Mouse (Mus musculus): ENCODE measurements around the gene Nol4l. TPM values are rescaled to one million over a fixed set of nuclear protein-coding genes. Genes with fewer than 3 reads are reported as not detected.

Gene Nol4l
- polyA plus RNA-seq, 1 experiment from 2014 or later: 12.9 TPM

DNA sequence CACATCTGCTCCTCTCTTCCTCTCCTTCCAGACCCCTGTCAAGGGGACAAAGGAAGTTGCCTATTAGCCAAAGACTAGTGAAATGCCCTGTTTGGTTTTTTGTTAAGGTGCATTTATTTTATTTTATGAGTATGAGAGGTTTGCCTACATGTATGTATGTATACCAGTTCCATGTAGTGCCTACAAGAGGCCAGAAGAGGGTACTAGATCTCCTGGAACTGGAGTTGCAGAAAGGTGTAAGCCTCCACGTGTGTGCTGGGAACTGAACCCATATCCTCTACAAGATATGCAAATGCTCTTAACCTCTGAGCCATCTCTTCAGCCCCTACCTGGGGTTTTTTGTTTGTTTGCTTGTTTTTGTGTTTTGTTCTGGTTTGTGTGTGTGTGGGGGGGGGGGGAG, 4.2 kb upstream of the Nol4l start:
- no peak for ATAC-seq (ENCODE audit: low read depth)
- Histone ChIP-seq H3K4me2 (ENCODE audit: low read depth, low read length) (no peak overlapping the region), H3K9me3 (ENCODE audit: control insufficient read depth, low read length) (no peaks in the 10 kb centered on the region), H3K27ac (replicated peaks; ENCODE audit: low read depth, low read length) (no peak overlapping the region), H3K4me3 (ENCODE audit: low read depth, low read length) (no peak overlapping the region), H3K27me3 (replicated peaks; ENCODE audit: control insufficient read depth, insufficient read depth, low read length) (peaks cover 11% of the 10 kb centered on the region; the same call in 1 of the 2 replicates), H3K9ac (ENCODE audit: low read depth, low read length) (no peak overlapping the region), H3K36me3 (ENCODE audit: control insufficient read depth, insufficient read depth, low read length) (no peaks in the 10 kb centered on the region), H3K4me1 (ENCODE audit: control insufficient read depth, insufficient read depth, low read length) (no peaks in the 10 kb centered on the region)
- 73% methylated on average over 1 of the region's 1 CpGs for WGBS
- no peak for DNase-seq (ENCODE audit: low spot score)

DNA sequence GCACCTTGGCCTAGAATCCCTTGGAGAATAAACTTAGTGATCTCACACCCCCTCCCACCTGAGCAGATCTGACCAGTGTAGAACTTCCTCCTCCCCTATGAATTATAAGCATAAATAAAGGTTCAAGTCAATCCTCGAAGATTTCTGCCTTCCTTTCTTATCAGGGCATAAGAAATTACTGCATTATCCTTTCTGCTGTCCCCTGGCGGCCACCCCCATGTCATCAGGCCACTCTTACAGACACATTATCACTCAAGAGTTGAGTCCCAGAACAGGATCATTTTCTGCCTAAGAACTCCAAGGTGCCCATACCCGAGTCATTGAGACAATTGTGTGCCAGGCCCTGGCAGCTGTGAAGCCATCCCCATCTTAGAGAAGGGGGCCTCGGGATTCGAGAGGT, 1.2 kb upstream of the Nol4l start:
- Histone ChIP-seq H3K27me3 (replicated peaks; ENCODE audit: control insufficient read depth, insufficient read depth, low read length) (peaks cover 31% of the 10 kb centered on the region), H3K9me3 (ENCODE audit: control insufficient read depth, low read length) (no peaks in the 10 kb centered on the region), H3K4me2 (ENCODE audit: low read depth, low read length) (no peak overlapping the region), H3K36me3 (ENCODE audit: control insufficient read depth, insufficient read depth, low read length) (no peaks in the 10 kb centered on the region), H3K4me3 (ENCODE audit: low read depth, low read length) (peak overlapping the region; percentile 1; the same call in 1 of the 2 replicates), H3K4me1 (ENCODE audit: control insufficient read depth, insufficient read depth, low read length) (peaks cover 10% of the 10 kb centered on the region; the same call in 1 of the 2 replicates), H3K27ac (replicated peaks; ENCODE audit: low read depth, low read length) (no peak overlapping the region), H3K9ac (ENCODE audit: low read depth, low read length) (no peak overlapping the region)
- WGBS: 53% methylated on average over 5 of the region's 5 CpGs
- no peak for ATAC-seq (ENCODE audit: low read depth)
- no peak for DNase-seq (ENCODE audit: low spot score)

DNA sequence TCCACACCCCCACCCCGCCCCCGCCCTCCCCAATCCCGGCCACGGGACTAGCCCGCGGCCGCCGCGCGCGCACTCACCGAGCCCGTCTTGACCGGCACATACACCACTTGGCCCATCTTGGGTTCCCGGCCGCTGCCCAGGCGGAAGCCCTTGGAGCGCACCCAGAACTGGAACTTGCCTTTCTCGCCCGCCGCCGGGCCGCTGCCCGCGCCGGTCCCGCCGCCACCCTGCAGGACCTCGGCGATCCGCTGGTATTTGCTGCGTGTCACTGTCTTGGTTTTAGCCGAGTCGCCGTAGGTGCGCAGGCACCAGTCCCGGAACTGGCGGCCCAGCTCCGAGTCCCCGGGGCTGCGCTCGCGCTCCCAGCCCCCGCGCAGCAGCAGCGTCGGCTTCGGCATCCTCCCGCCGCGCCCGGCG, 398 bp downstream of the Nol4l start:
- Histone ChIP-seq H3K4me2 (ENCODE audit: low read depth, low read length) (peak overlapping the region; percentile 99), H3K4me1 (ENCODE audit: control insufficient read depth, insufficient read depth, low read length) (peaks cover 13% of the 10 kb centered on the region; the same call in 1 of the 2 replicates), H3K4me3 (ENCODE audit: low read depth, low read length) (peak overlapping the region; percentile 67), H3K9ac (ENCODE audit: low read depth, low read length) (peak overlapping the region; percentile 67), H3K27me3 (replicated peaks; ENCODE audit: control insufficient read depth, insufficient read depth, low read length) (peaks cover 32% of the 10 kb centered on the region), H3K36me3 (ENCODE audit: control insufficient read depth, insufficient read depth, low read length) (no peaks in the 10 kb centered on the region), H3K27ac (replicated peaks; ENCODE audit: low read depth, low read length) (0 out of 2 replicates have a peak overlapping the region, but pooled peaks have one; percentile 48), H3K9me3 (ENCODE audit: control insufficient read depth, low read length) (no peaks in the 10 kb centered on the region)
- WGBS: 0% methylated on average over 11 of the region's 53 CpGs
- DNase-seq (ENCODE audit: low spot score) (peak; percentile 5), ATAC-seq (ENCODE audit: low read depth) (0 out of 2 replicates have a peak, but pooled peaks have one; percentile 1)

DNA sequence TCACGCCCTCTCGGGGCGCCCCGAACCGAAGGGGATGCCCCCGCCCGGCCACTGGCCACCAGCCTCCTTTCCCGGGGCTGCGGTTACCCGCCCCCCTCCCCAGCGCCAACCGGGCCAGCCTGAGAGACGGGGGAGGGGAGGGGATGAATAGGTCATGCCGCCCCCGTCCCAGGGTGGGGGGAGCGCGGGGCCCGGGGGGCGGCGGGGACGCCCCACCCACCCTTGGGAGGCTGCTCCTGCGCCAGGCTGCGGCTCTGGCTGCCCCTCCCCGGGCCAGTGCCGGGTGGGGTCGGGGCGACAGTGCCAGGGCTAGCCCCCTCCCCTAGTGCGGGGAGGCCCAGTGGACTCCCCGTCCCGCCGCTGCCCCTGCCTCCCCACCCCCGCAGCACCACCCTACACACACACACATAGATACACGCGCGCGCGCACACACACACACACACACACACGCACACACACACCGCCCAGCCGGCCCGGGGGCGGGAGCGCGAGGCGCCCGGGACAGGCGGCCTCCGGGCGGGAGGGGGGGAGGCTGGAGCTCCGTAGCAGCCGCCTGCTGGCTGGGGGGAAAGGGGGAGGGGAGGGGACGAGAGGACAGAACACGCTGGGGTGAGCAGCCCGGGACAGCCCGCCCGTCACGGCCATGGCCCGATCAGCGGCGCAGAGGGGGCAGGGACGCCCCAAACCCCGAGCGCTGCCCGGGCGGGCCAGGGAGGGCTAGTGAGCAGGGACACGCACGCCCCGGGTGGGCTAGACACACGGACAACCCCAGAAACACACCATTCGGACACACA, 1.0 kb downstream of the Nol4l start:
- DNase-seq (ENCODE audit: low spot score) (peak; percentile 32), ATAC-seq (ENCODE audit: low read depth) (peak; percentile 15; the same call in 1 of the 2 replicates)
- H3K4me3 ChIP-seq (ENCODE audit: low read depth, low read length): peak overlapping the region; percentile 67
- peaks cover 13% of the 10 kb centered on the region; the same call in 1 of the 2 replicates for H3K4me1 ChIP-seq (ENCODE audit: control insufficient read depth, insufficient read depth, low read length)
- WGBS: 0% methylated on average over 1 of the region's 70 CpGs
- H3K9me3 ChIP-seq (ENCODE audit: control insufficient read depth, low read length): no peaks in the 10 kb centered on the region
- H3K9ac ChIP-seq (ENCODE audit: low read depth, low read length): peak overlapping the region; percentile 67
- H3K27ac ChIP-seq (replicated peaks; ENCODE audit: low read depth, low read length): peak overlapping the region; percentile 61
- no peaks in the 10 kb centered on the region for H3K36me3 ChIP-seq (ENCODE audit: control insufficient read depth, insufficient read depth, low read length)
- peaks cover 32% of the 10 kb centered on the region for H3K27me3 ChIP-seq (replicated peaks; ENCODE audit: control insufficient read depth, insufficient read depth, low read length)
- peak overlapping the region; percentile 99 for H3K4me2 ChIP-seq (ENCODE audit: low read depth, low read length)

DNA sequence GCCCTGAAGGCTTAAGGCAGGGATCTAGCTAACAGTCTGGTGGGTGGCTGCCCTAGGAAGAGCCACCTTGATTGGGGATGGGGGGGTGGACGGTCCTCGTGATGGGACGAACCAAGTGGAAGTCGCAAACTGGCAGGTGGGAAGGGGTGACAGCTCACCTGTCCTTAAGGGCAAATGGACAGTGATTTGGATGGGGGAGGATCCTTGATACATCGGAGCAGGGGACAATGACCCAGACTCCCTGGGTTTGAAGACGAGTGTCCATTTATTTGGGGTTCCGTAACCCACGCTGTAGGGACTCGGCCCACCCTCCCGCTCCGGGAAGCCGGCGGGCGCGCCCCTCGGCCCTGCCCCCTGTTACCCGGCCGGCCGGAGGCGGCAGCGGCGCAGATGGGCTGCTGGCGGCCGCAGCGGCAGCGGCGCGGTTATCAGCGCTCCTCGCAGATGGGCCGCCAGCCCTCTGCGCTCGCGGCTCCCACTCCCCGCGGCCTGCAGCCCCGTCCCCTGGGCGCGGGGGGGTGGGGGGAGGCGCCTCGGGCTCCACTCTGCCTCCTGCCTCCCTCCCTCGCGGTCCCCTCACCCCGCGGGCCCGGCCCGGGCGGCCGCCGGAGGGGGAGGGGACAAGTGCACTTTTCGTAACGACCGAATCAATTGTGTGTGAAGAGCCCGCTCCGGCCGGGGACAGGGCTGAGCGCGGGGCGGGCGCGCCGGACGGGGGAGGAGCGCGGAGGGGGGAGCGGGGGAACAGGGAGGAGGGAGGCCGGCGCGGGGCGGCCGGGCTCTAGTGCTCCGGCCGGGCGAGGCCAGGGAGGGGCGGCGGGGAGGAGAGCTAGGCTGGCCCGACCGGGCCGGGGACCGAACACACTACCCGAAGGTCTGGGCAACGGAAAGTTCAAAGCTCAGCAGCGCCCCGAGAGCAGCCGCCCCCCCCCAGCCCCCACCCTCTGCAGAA, 1.9 kb downstream of the Nol4l start:
- Histone ChIP-seq H3K9ac (ENCODE audit: low read depth, low read length) (peak overlapping the region; percentile 67), H3K27me3 (replicated peaks; ENCODE audit: control insufficient read depth, insufficient read depth, low read length) (peaks cover 32% of the 10 kb centered on the region), H3K27ac (replicated peaks; ENCODE audit: low read depth, low read length) (peak overlapping the region; percentile 61), H3K9me3 (ENCODE audit: control insufficient read depth, low read length) (no peaks in the 10 kb centered on the region), H3K4me3 (ENCODE audit: low read depth, low read length) (peak overlapping the region; percentile 67), H3K36me3 (ENCODE audit: control insufficient read depth, insufficient read depth, low read length) (no peaks in the 10 kb centered on the region), H3K4me2 (ENCODE audit: low read depth, low read length) (peak overlapping the region; percentile 99), H3K4me1 (ENCODE audit: control insufficient read depth, insufficient read depth, low read length) (peaks cover 13% of the 10 kb centered on the region; the same call in 1 of the 2 replicates)
- WGBS: 6% methylated on average over 21 of the region's 85 CpGs
- peak; percentile 23 for ATAC-seq (ENCODE audit: low read depth)
- peak; percentile 60 for DNase-seq (ENCODE audit: low spot score)

DNA sequence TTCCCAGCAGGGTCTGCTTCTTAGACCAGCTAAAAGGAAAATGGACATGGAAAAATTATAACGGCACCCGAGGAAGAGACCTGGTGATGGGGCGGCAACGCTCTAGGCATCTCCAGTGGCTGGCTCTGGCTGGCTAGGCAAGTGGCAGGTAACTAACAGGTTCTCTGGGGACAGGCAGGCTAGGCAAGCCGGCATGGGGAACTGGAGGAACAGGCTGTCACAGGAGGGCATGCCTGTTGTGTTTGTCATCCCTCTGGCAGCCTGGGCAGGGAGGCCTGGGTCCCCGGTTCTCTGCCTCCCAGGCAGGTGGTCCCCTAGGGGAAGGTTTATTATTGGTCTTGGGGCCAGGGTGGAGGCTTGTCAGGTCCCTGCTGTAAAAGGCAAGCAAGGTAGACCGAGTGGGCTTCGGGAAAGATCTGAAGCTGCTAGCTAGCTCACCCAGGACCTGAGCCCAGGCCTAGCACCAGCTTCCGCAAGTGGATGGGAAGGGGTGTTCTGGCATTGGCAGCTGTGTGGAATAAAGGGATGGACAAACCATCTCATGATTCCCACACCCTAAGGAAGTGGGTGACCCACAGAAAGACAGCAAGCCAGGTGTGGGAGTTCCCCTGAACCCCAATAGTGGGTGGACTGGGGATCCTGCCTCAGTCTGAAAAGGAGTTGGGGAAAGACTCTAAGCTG, 2.8 kb downstream of the Nol4l start:
- ATAC-seq (ENCODE audit: low read depth) (no peak), DNase-seq (ENCODE audit: low spot score) (peak; percentile 73)
- H3K9ac ChIP-seq (ENCODE audit: low read depth, low read length): peak overlapping the region; percentile 19; the same call in 1 of the 2 replicates
- 42% methylated on average over 9 of the region's 9 CpGs for WGBS
- H3K27ac ChIP-seq (replicated peaks; ENCODE audit: low read depth, low read length): no peak overlapping the region
- H3K36me3 ChIP-seq (ENCODE audit: control insufficient read depth, insufficient read depth, low read length): no peaks in the 10 kb centered on the region
- no peaks in the 10 kb centered on the region for H3K9me3 ChIP-seq (ENCODE audit: control insufficient read depth, low read length)
- H3K27me3 ChIP-seq (replicated peaks; ENCODE audit: control insufficient read depth, insufficient read depth, low read length): peaks cover 32% of the 10 kb centered on the region
- H3K4me1 ChIP-seq (ENCODE audit: control insufficient read depth, insufficient read depth, low read length): peaks cover 19% of the 10 kb centered on the region
- no peak overlapping the region for H3K4me3 ChIP-seq (ENCODE audit: low read depth, low read length)
- H3K4me2 ChIP-seq (ENCODE audit: low read depth, low read length): peak overlapping the region; percentile 99; the same call in 1 of the 2 replicates

DNA sequence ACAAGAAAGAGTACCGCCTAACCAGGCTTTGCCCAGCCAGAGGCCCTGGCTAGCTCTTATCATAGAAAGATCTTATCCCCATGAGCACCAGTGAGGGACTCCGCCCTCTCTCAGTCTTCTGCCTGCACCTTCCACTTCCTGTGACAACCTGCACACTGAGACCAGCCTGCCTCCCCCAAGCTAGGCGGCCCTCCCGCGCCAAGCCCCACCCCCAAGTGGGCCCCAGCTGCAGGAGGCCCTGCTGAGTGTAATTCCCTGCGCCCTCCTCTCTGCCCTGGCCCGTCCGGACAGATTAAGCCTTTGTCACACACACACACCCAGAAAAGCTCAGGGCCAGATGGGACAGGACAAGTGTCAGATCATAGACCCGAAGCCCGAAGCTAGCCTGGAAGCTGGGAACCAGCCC, 3.9 kb downstream of the Nol4l start:
- Histone ChIP-seq H3K4me3 (ENCODE audit: low read depth, low read length) (no peak overlapping the region), H3K36me3 (ENCODE audit: control insufficient read depth, insufficient read depth, low read length) (no peaks in the 10 kb centered on the region), H3K4me2 (ENCODE audit: low read depth, low read length) (no peak overlapping the region), H3K9me3 (ENCODE audit: control insufficient read depth, low read length) (no peaks in the 10 kb centered on the region), H3K27ac (replicated peaks; ENCODE audit: low read depth, low read length) (0 out of 2 replicates have a peak overlapping the region, but pooled peaks have one; percentile 21), H3K9ac (ENCODE audit: low read depth, low read length) (peak overlapping the region; percentile 19; the same call in 1 of the 2 replicates), H3K4me1 (ENCODE audit: control insufficient read depth, insufficient read depth, low read length) (peaks cover 19% of the 10 kb centered on the region), H3K27me3 (replicated peaks; ENCODE audit: control insufficient read depth, insufficient read depth, low read length) (peaks cover 27% of the 10 kb centered on the region)
- ATAC-seq (ENCODE audit: low read depth) (peak; percentile 28; the same call in 1 of the 2 replicates), DNase-seq (ENCODE audit: low spot score) (peak; percentile 43)
- WGBS: 15% methylated on average over 10 of the region's 10 CpGs

DNA sequence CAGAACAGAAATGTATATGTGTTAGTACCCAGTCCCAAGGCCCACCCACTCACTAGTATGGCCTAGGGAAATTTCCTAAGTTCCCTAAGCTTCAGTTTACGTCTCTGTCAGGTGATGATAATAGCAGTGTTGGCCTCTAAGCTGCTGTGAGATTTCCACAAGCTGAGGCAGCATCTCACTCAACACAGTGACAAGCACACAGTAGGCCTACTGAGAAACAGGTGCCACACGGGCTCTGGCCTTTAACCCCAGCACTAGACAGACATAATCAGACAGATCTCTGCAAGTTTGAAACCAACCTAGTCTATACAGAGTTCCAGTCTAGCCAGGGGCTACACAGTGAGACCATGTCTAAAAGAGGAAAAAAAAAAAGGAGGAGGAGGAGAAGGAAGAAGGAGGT, 5.0 kb downstream of the Nol4l start:
- no peaks in the 10 kb centered on the region for H3K36me3 ChIP-seq (ENCODE audit: control insufficient read depth, insufficient read depth, low read length)
- ATAC-seq (ENCODE audit: low read depth) (no peak), DNase-seq (ENCODE audit: low spot score) (no peak)
- H3K4me1 ChIP-seq (ENCODE audit: control insufficient read depth, insufficient read depth, low read length): peaks cover 19% of the 10 kb centered on the region
- 63% methylated on average over 2 of the region's 2 CpGs for WGBS
- peaks cover 21% of the 10 kb centered on the region for H3K27me3 ChIP-seq (replicated peaks; ENCODE audit: control insufficient read depth, insufficient read depth, low read length)
- H3K4me3 ChIP-seq (ENCODE audit: low read depth, low read length): no peak overlapping the region
- H3K9me3 ChIP-seq (ENCODE audit: control insufficient read depth, low read length): no peaks in the 10 kb centered on the region
- no peak overlapping the region for H3K9ac ChIP-seq (ENCODE audit: low read depth, low read length)
- no peak overlapping the region for H3K4me2 ChIP-seq (ENCODE audit: low read depth, low read length)
- no peak overlapping the region for H3K27ac ChIP-seq (replicated peaks; ENCODE audit: low read depth, low read length)

All from embryonic facial prominence, embryonic 14.5 days (tissue).